Mouse (Mus musculus): Measurements from ENCODE around the gene Dhrs9. TPM values are rescaled to one million over a fixed set of nuclear protein-coding genes. Genes with fewer than 3 reads are reported as not detected.

Gene Dhrs9
- polyA plus RNA-seq, 1 experiment from 2014 or later: 3.7 TPM

DNA sequence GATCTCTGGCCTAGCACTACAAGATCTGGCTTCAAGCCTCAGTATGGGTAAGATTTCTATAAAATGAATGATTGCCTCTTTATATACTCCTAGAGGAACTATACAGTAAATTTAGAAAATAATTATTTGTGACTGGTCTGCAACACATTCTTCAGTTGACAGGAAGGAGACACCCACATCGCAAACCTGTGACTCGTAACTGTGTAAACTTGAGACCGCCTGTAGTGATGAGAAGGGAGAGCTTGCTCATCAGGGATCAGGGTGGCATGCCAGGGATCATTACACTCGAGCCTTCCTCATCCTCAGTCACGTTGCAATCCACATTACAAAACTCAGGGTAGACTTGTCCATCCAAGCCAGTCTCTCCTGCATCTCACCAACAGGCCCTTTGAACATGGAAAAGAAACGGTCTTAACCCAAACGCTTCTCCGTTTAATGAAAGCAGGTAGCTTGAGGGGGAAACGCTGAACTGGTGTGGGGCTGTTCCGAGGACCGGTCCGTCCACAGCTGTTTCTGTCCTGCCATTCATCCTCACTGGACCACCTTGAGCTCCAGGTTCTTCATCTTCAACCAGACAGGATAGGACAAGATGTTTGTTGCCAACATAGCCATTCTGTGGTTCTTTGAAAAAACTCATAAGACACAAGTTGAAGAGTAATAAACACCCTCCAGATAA lies 16.7 kb downstream of the Dhrs9 start:
- Histone ChIP-seq H3K4me3 (ENCODE audit: inconsistent target) (no peak overlapping the region), H3K36me3 (ENCODE audit: inconsistent target) (no peaks in the 10 kb centered on the region), H3K79me2 (ENCODE audit: inconsistent target) (no peaks in the 10 kb centered on the region), H3K27ac (no peak overlapping the region)
- WGBS (ENCODE audit: missing documents): 85% methylated on average over 12 of the region's 12 CpGs

DNA sequence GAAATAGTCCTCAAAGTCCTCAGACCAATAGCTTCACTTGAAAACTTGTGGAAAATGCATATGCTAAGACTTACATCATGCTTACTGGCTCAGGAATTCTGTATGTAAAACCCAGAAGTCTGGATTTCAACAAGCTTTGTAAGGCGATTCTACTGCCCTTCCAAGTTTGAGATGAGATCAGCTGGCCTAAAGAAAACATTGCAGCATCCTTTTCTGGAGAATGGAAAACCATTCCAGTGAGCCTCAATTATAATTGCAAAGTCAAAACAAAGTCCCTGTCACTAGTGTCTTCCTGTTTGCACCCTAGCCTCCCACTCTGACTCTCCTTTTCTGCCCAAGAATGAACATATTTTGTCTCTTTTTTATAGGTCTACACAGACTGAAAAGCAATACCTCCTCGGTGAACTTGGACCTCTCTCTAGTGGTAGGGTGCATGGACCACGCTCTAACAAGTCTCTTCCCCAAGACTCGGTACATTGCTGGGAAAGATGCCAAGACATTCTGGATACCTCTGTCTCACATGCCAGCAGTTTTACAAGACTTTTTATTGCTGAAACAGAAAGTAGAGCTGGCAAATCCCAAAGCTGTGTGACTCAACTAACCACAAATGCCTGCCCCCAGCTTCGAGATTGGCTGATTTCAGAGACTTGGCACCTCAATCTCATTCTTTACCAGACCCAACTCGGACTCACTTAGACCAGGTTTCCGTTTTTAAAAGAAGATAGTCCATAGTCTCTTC lies 20.8 kb downstream of the Dhrs9 start:
- WGBS (ENCODE audit: missing documents): 30% methylated on average over 7 of the region's 7 CpGs

DNA sequence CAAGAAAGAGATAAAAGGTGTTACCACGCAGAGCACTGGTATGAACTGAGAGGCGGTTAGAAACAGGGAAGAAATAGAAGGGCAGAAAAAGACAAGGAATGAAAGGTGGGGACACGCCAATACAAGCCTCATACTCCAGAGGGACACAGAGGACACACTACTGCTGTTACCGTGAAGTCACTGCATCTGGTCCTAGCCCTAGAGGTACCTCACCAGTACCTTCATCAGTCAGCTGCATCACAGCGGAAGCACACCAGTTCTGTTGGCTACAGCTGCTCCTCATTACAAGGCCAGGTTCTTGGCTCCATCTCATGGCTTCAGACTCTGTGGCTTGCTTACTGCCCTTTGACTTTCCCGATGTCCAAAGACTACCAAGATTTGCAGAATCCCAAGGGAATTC lies 21.6 kb downstream of the Dhrs9 start:
- 92% methylated on average over 6 of the region's 6 CpGs for WGBS (ENCODE audit: missing documents)
- Histone ChIP-seq H3K36me3 (ENCODE audit: inconsistent target) (no peaks in the 10 kb centered on the region), H3K4me3 (ENCODE audit: inconsistent target) (no peak overlapping the region), H3K79me2 (ENCODE audit: inconsistent target) (no peaks in the 10 kb centered on the region), H3K27ac (no peak overlapping the region)

More for the DNA sequence above, 20.8 kb downstream of the Dhrs9 start:
- Histone ChIP-seq H3K27ac (no peak overlapping the region), H3K36me3 (ENCODE audit: inconsistent target) (no peaks in the 10 kb centered on the region), H3K4me3 (ENCODE audit: inconsistent target) (no peak overlapping the region), H3K79me2 (ENCODE audit: inconsistent target) (no peaks in the 10 kb centered on the region)

DNA sequence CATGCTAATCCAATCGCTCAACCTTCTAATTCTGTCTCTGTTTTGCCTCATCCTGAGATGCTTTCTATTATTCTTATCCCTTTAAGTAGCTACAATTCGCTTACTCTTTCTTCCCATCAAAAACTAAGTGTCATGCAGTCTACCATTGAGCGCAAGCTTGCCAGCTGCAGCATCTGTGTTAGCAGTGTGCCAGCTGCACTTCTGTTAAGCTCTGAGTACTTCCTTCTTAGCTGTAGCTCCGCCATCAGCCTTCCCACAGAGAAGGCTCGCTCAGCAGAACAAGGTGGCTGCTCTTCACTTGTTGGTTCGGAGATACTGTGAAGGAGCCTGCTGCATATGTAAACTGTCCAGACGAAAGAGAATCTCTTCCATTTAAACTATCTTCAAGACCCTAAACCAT lies 22.1 kb downstream of the Dhrs9 start:
- 56% methylated on average over 7 of the region's 7 CpGs for WGBS (ENCODE audit: missing documents)
- Histone ChIP-seq H3K36me3 (ENCODE audit: inconsistent target) (no peaks in the 10 kb centered on the region), H3K79me2 (ENCODE audit: inconsistent target) (no peaks in the 10 kb centered on the region), H3K27ac (no peak overlapping the region), H3K4me3 (ENCODE audit: inconsistent target) (no peak overlapping the region)

DNA sequence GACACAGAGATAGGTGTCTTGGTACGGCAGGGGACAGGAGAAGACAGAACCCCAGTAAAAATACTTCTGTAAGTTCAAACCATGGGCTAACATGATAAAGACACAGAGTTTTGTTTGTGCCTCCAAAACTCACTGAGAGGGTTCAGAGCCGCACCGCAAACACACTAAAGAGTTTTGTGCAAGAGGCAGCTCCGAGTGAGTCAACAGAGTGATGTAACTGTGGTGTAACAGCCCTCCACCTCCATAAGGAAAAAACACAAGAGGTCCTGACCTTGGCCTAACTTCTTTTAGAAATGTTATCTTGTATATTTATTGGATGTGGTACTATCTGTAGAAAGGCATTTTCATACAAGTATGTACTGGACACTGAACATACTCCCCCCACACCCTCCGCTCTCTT lies 25.4 kb downstream of the Dhrs9 start:
- no peaks in the 10 kb centered on the region for H3K36me3 ChIP-seq (ENCODE audit: inconsistent target)
- WGBS (ENCODE audit: missing documents): 59% methylated on average over 5 of the region's 5 CpGs
- no peaks in the 10 kb centered on the region for H3K79me2 ChIP-seq (ENCODE audit: inconsistent target)
- no peak overlapping the region for H3K4me3 ChIP-seq (ENCODE audit: inconsistent target)
- no peak overlapping the region for H3K27ac ChIP-seq

DNA sequence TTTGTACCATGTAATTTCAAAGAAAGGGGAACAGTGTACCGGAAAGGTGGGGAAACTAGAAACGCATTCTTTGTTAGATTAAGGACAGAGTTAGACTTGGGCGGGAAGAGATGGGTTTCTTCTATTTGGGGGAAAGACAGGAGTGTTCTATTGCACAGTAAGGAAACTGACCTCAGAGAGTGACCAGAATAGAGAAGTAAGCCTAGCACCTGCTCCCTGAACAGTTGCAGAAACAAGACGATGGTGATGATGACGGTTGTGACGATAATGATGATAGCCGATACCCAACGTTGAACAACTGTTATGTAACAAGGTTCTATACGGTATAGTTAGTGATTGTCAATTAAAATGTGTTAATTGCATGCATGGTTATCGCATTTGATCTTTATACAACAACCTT lies 34.3 kb downstream of the Dhrs9 start:
- WGBS (ENCODE audit: missing documents): 54% methylated on average over 10 of the region's 10 CpGs
- Histone ChIP-seq H3K79me2 (ENCODE audit: inconsistent target) (no peaks in the 10 kb centered on the region), H3K27ac (no peak overlapping the region), H3K4me3 (ENCODE audit: inconsistent target) (no peak overlapping the region), H3K36me3 (ENCODE audit: inconsistent target) (no peaks in the 10 kb centered on the region)

DNA sequence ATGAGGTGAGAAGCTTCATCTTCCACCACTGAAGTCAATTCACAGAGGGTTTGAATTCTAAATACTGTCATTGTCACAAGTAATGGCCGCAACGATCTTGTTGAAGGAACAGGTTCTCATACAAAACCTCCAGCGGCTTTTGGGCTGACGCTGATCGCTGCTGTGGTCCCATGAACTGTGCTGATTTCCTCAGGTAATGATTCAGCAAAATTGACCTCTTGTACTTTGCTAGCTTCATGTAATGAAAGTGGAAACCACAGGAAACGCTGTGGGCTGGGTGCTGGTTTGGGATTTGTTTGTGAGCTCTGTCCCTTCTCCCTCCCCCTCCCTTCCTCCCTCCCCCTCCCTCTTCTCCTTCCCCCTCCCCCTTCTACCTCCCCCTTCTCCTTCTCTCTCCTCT lies 34.8 kb downstream of the Dhrs9 start:
- no peaks in the 10 kb centered on the region for H3K79me2 ChIP-seq (ENCODE audit: inconsistent target)
- no peaks in the 10 kb centered on the region for H3K36me3 ChIP-seq (ENCODE audit: inconsistent target)
- H3K27ac ChIP-seq: no peak overlapping the region
- no peak overlapping the region for H3K4me3 ChIP-seq (ENCODE audit: inconsistent target)
- WGBS (ENCODE audit: missing documents): 0% methylated on average over 5 of the region's 6 CpGs

DNA sequence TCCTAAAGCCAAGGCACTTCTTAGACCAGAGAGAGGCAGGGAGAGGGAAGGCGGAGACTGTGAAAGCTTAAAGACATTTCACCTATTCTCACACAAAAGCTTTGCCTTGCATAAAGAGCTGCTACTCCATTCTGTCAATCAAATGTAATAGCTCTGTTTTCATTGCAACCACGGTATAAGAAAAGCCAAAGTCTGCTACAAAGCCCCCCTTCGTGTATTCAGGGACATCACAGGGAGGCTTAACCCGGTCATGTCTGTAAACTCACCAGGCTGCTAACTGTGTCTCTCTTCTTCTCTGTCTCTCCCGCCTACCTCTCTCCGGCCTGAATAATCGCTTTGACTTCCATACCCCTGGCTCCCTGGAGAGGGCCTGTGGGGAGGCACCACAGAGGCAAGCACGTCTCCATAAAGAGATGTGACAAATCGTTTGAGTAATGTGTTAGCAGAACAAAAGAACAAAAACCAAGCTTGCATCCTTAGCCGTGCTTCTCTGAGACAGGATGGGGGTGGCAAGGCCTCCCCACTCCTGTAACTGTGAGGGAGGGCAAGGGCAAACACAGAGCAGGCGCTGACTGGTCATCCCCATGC lies 38.1 kb downstream of the Dhrs9 start:
- no peaks in the 10 kb centered on the region for H3K79me2 ChIP-seq (ENCODE audit: inconsistent target)
- H3K4me3 ChIP-seq (ENCODE audit: inconsistent target): no peak overlapping the region
- no peak overlapping the region for H3K27ac ChIP-seq
- H3K36me3 ChIP-seq (ENCODE audit: inconsistent target): no peaks in the 10 kb centered on the region
- WGBS (ENCODE audit: missing documents): 73% methylated on average over 11 of the region's 11 CpGs

DNA sequence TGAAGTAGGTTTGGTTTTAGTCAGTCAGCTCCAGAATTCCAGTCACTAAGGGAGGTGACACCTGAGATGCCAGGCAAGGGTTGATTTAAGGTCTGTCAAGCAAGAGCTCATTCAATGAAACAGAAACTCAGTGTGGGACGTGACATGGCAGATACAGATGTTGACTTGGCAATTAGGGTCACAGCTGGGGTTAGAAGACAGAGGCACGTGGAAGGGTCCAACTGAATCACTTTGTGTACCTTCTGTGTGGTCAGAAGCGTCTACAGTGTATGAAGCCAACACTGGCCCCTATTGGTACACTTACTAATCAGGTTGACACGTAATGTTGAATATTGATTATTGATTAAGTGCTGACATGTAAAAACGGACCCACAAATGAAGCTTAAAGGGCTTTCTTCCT lies 44.6 kb downstream of the Dhrs9 start:
- Histone ChIP-seq H3K4me3 (ENCODE audit: inconsistent target) (no peak overlapping the region), H3K36me3 (ENCODE audit: inconsistent target) (no peaks in the 10 kb centered on the region), H3K27ac (no peak overlapping the region), H3K79me2 (ENCODE audit: inconsistent target) (no peaks in the 10 kb centered on the region)
- WGBS (ENCODE audit: missing documents): 89% methylated on average over 5 of the region's 5 CpGs

DNA sequence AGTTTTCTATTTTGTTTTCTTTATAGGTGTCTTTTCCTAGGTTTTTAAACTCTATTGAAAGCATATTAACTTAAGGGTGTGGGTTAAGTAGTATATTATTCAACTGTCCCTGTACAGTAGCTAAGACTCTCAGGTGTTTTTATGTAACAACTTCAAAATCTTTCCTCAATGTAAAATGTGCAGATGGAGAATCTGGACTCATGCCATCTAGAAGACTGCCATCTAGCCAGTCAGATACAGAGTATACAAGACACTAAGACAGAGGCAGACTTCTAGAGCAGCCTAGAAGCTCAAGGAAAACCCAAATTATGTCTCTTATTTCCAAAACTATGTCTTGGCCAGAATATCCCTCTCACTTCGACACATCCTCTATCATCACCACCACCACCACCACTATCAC lies 45.8 kb downstream of the Dhrs9 start:
- Histone ChIP-seq H3K4me3 (ENCODE audit: inconsistent target) (no peak overlapping the region), H3K79me2 (ENCODE audit: inconsistent target) (no peaks in the 10 kb centered on the region), H3K27ac (no peak overlapping the region), H3K36me3 (ENCODE audit: inconsistent target) (no peaks in the 10 kb centered on the region)
- WGBS (ENCODE audit: missing documents): 90% methylated on average over 1 of the region's 1 CpGs

DNA sequence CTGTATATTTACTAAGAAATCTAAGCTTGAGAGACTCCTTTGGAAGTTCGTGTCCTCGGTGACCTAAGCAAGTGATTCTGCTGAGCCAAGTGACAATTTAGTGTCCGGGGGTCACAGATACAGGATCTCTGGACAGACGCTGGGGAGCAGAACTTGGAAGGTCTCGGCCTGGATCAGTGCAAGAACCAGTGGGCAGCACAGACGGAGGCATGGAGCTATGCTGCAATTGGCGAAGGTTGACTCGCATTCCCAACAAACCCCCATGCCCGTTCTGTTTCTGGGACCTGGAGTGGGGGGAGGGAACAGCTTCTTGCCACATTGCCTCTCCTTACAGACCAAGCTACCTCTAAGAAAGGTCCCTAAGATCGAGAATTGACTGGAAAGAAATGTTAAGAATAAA lies 46.9 kb downstream of the Dhrs9 start:
- no peak overlapping the region for H3K27ac ChIP-seq
- no peak overlapping the region for H3K4me3 ChIP-seq (ENCODE audit: inconsistent target)
- WGBS (ENCODE audit: missing documents): 93% methylated on average over 10 of the region's 10 CpGs
- no peaks in the 10 kb centered on the region for H3K36me3 ChIP-seq (ENCODE audit: inconsistent target)
- H3K79me2 ChIP-seq (ENCODE audit: inconsistent target): no peaks in the 10 kb centered on the region

DNA sequence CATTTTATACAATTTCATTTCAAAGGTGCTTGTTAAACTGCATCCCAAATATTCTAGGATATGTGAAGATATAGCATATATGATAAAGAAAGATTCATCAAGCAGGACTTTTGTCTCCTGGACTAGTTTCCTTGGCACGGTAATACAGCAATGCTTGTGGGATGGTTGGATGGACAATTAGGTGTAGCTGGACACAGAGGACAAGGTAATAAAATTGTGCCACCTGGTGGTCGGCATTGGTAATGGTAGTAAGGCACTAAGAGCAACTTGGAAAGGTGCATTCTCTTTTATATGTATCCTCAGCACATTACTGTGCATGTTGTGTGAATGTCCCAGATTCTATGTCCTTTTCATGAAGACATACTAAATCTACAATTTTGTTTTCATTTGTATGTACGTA lies 47.9 kb downstream of the Dhrs9 start:
- no peak overlapping the region for H3K4me3 ChIP-seq (ENCODE audit: inconsistent target)
- no peak overlapping the region for H3K27ac ChIP-seq
- WGBS (ENCODE audit: missing documents): 31% methylated on average over 3 of the region's 3 CpGs
- no peaks in the 10 kb centered on the region for H3K79me2 ChIP-seq (ENCODE audit: inconsistent target)
- no peaks in the 10 kb centered on the region for H3K36me3 ChIP-seq (ENCODE audit: inconsistent target)

DNA sequence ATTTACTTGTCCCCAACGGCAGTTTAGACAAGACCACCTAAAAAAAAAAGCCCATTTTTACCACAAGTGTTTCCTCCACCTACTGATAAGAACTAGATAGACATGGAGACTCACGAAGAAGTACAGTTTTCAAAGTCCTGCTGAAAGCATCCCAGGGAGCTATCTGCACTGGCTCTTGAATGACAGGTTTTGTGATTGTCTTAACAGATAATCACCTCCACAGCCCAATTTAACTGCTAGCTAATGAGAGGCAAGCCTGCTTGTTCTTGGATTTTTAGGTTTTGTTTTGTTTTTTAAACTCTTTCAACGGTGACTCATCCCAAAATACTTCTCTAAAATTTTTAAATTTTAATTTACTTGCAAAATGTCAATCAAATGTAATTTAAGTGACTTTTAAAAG lies 61.4 kb downstream of the Dhrs9 start:
- 33% methylated on average over 3 of the region's 3 CpGs for WGBS (ENCODE audit: missing documents)
- H3K27ac ChIP-seq: no peak overlapping the region

DNA sequence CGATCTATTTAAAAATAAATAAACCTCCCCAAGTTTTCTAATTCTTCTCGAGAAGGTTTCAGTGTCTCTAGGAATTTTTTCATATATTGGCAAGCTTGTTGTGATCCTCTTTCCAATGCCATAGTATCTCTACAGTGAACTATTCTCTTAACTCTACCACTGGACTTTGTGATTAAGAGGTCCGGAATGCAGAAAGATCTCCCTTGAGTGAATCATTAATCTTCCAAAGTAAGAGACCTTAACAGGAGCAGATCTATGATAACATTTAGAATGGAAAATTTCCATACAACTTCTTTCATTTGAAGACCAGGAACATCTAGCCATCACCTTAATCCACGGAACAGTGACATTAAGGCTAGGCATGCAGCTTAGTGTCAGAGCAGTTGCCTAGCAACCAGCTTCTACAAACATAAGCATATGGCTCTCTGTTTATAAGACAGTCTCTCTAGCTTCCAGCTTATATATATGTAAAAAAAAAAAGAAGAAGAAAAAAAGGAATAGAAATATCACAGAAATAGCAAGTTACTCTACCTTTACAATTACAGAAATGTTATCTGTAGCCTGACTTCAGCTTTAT lies 65.7 kb downstream of the Dhrs9 start:
- Histone ChIP-seq H3K79me2 (ENCODE audit: inconsistent target) (no peaks in the 10 kb centered on the region), H3K36me3 (ENCODE audit: inconsistent target) (no peaks in the 10 kb centered on the region), H3K27ac (no peak overlapping the region), H3K4me3 (ENCODE audit: inconsistent target) (no peak overlapping the region)
- WGBS (ENCODE audit: missing documents): 82% methylated on average over 4 of the region's 4 CpGs

More for the DNA sequence above, 61.4 kb downstream of the Dhrs9 start:
- Histone ChIP-seq H3K79me2 (ENCODE audit: inconsistent target) (no peaks in the 10 kb centered on the region), H3K4me3 (ENCODE audit: inconsistent target) (no peak overlapping the region), H3K36me3 (ENCODE audit: inconsistent target) (no peaks in the 10 kb centered on the region)

DNA sequence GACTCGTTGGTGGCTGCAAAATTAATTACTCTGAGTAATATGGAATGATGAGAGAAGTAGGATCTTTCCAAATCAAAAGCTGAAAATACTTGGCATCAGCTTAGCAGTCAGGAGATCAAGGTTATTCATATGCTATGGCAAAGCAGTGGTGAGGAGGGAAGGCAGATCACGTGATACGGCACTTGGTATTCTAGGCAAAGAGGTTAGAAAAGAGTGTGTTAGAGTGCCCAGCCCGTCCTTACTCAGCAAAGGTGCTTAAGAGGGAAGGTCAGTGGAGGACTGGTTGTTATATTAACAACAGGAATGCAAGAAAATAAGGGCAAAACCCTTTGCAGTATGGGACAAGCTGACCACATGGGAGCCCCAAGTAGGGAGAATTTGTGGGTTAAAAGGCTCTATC lies 68.3 kb downstream of the Dhrs9 start:
- Histone ChIP-seq H3K79me2 (ENCODE audit: inconsistent target) (no peaks in the 10 kb centered on the region), H3K36me3 (ENCODE audit: inconsistent target) (no peaks in the 10 kb centered on the region), H3K4me3 (ENCODE audit: inconsistent target) (no peak overlapping the region), H3K27ac (no peak overlapping the region)
- 91% methylated on average over 4 of the region's 4 CpGs for WGBS (ENCODE audit: missing documents)
